Mouse (Mus musculus): ENCODE results near the gene Galnt17.

Gene Galnt17

DNA sequence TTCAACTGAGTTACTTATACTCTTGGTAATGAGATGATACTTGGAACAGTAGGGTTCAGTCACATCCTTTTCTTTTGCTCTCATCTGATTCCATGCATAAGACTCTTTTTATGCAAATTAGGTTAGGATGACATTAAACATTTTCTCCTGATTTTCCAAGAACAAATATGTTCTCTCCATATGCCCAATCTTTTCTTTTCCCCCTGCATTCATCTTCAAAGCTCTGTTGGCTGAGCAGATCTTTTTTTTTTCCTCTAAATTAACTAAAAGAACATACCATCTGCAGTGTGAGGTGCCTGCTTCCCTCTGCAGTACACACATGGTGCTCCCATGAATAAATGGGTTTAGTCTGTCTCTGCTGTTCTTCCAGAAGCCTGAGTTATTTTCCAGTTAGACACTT is 173.5 kb downstream of the Galnt17 start:
- DNase-seq (ENCODE audit: low read depth, low spot score), result no peak

DNA sequence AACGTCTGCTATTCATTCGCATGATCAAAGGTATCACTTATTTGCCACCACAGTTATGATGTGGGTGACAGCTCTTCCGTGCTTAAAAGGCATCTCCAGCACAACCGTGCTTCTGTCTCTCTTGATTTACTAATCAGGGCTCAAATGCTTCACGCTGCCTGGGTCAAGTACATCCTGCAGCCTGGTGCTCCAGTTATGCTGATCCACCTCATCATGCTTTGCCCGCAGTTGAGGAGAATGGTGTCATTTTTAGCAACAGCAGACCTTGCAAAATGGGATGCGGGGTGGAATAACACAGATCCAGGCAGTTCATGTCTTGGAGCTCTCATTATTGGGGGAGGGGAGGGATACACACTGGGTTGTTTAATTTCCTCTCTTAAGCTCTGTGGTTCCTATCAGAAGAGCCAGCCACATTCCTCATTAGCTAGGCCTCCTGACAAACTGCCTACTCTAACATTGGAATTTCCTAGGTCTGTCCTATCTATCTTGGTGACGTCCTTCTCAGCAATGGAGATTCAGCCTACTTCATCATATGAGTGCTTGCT is 187.9 kb downstream of the Galnt17 start:
- DNase-seq (ENCODE audit: low read depth, low spot score), result no peak

DNA sequence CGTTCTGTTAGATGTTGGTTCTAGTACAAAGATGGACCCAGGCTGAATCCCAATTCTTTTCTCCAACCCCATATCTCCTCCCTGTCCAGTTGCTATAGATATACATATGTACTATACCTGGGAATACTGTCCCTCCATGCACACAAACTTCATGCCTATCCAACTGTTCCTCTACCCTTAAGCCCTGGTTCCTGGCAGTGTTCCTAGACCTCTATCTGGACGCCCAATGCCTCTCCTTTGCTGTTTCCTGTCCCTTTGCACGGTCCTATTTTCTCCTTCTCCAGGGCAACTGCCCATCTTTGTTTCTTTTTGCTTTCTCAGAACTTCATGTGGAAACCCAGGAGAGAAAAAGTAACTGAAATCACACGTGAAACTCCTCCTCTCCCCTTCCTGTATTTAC is 188.4 kb downstream of the Galnt17 start:
- no peak for DNase-seq (ENCODE audit: low read depth, low spot score)

DNA sequence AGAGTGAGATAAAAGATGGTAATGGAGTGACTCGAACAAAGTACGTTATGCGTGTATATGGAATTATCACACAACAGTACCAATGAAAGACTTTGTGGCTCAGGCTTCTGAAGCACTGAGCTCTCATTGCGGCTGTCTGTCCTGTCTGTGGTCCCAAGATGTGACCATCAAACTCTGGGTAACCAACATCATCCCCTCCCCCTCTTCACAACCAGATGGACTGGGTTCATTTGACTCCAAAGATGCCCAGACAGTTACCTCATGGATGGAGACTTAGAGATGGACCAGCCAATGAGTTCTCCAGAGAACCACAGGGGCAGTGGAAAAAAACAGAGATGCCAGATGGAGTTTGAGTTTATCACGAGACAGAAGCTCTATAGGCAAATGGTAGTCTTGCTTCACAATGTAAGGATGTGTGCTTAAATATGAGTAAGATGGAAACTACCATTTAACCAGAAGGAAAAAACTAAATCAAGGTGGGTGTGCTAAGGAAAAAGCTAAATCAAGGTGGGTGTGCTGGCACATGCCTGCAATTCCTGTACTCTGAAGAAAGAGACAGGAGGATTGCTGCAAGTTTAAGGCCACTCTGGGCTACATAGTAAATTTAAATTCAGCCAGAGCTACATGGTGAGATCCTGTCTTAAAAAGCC is 190.8 kb downstream of the Galnt17 start:
- DNase-seq (ENCODE audit: low read depth, low spot score), result no peak

DNA sequence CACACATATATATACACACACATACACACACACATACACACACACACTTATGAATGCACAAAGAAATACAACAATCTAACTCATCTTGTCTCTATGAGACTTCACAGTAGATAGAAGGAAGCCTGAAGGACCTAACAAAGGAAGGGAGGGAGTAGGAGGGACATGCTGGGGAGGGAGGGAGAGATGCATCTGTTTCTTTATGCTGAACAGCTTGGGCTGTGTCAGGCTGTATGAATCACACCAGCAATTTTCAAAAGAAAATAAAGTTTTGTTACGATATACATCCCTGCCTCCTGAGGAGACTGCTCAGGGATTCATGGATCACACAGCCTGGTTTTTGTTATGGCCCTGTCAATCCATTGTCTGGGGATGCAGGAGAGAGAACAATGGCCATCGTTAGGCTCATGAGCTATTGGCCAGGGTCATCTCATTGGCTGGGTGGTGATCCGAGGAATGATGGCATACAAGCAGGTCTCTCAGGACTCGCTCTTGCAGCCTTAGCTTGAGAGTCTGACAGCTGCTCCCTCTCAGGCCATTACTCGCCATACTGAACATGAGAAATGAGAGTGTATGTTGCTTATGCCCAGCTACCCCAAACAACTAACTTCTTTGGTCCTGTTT is 194.3 kb downstream of the Galnt17 start:
- no peak for DNase-seq (ENCODE audit: low read depth, low spot score)

DNA sequence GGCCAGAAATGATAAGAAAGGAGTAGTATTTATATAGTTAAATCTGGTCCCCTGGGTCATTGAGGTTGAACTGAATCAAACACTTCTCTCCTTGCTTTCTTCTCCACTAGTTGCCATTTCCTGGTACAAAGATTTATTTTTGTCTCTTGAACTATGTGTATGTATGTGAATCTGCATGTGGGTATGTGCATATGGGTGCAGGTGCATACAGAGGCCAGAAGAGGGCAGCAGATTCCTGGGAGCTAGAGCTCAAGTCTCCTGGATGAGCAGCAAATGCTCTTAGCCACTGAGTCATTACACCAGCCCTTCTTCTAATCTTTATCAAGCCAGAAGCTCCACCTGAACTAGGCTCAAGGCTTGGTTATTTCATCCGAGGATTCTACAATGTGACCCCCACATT is 201.1 kb downstream of the Galnt17 start:
- no peak for DNase-seq (ENCODE audit: low read depth, low spot score)

DNA sequence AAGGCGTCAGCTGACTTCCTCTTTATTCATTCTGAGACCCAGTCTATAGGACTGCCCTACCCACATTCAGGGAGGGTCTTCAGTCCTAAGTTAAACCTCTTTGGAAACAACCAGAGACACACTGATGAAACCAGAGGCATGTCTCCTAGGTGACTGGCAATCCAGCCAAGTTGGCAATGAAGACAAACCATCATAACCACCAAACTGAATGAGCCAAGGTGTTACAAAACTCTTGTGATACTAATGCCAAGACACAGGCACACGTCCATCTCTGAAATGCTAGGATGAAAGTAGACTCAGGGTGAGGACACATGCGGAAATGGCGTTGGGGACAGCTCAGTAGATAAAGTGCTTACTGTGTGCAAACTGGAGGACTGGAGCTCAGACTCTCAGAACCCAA is 211.5 kb downstream of the Galnt17 start:
- no peak for DNase-seq (ENCODE audit: low read depth, low spot score)

DNA sequence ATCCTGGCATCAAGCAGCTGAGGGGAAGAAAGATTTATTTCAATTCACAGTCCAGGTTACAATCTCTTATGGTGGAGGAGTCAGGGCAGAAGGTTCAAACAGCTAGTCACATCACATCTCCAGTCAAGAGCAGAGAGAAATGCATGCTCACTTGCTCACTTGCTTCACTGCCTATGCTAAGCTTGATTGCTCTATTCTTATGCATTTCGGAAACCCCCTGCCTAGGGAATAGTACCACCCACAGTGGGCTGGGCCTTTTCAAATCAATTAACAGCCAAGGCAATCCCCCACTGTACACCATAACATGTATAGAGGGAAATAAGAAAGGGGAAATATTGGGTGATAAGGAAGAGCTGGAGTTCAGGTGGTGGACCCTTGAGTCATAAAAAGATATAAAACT is 212.7 kb downstream of the Galnt17 start:
- DNase-seq (ENCODE audit: low read depth, low spot score), result no peak

DNA sequence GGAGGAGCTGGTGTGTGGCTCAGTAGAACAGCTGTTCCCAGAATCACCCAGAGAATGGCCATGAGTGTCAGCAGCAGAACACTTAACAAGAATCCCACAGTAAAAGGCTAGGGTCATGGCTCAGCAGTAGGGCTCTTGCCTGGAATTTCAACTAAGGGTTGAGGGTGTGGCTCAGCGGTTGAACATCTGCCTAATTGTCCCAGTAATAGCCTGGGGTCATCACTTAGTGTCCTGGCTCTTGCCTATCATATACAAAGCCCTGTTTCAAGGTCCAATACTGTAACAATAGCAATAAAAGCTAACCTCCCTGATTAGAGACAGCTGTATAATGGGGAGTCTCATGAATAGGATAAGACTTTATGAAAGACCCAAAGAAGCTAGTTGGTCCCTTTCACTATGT is 213.5 kb downstream of the Galnt17 start:
- DNase-seq (ENCODE audit: low read depth, low spot score), result peak; percentile 34

DNA sequence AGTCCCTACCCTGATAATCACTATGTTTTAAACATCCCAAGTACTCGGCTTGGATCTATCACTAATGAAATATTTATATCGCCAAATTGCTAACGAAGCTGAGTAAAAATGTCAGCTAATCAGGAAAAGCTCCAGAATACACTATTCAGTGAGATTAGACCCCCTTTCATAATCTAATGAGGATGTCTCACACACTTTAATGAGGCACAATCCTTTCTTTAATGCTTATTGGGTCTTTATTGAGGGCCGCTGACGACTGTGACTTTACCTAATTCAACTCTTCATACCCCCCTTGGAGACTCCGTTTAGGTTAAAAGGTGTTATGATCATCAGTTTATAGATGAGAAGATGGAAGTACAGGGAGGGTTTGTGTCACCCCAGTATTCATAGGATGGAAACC is 214.2 kb downstream of the Galnt17 start:
- no peak for DNase-seq (ENCODE audit: low read depth, low spot score)

DNA sequence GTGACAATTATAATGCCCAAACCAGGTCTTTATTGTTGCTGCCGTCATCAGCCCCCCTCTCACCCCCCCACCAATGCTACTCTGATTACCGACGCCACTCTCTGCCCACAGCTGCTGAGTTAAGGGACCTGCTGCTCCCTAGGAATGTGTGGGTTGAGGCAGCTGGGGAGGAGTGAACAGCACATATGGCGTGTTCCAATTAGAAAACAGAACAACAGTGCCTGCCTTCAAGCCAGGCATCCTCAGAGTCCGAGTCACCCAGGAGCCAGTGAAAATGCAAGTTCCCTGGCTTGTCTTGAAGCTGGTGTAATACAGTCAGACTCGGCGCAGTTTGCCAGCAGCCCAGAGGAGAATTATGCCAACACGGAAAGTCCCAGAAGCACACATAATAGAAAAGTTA is 218.4 kb downstream of the Galnt17 start:
- DNase-seq (ENCODE audit: low read depth, low spot score), result no peak

DNA sequence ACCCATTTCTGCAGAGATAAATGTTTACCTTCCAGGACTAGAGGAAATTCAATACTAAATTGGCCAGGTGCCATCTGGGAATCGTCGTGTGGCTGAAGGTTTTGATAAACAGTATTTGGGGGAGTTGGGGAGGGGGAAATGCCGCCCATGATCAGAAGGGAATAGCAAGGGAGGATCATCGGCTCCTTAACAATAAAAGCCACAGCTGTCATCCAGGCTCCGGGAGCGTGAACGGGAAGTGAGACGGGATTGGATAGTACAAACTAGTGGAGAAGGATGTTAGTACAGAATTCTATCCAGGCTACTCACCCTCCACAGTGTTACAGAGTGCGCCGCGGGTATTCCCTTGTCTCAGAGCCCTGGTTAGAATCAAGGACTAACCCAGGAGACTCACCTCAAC is 219.4 kb downstream of the Galnt17 start:
- no peak for DNase-seq (ENCODE audit: low read depth, low spot score)

DNA sequence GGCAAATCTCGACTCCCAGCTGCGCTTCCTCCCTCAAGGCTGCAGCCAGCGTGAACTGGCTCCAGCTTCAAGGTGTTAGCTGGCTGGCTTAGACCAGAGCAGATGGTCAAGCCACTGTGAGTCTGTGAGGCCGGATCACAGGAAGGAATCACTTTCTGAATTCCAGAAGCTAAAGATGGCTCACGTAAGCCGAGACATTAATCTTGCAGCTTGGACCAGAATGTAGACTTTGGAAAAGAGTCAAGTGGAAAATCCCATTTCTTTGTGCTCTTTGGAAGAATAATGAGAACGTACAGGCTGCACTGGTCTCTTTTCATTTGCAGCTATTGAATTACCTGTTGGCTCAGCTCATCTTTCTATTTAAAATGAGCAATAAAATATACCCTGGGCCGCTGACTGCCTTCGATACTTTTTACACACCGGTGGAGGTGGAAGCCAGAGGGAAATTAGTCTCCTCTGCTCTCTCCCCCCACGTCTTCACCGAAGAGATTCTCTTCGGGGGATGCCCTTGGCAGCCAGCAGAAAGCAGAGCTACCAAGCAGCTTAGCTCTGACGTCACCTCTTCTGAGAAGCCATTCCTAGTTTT is 225.1 kb downstream of the Galnt17 start:
- no peak for DNase-seq (ENCODE audit: low read depth, low spot score)

DNA sequence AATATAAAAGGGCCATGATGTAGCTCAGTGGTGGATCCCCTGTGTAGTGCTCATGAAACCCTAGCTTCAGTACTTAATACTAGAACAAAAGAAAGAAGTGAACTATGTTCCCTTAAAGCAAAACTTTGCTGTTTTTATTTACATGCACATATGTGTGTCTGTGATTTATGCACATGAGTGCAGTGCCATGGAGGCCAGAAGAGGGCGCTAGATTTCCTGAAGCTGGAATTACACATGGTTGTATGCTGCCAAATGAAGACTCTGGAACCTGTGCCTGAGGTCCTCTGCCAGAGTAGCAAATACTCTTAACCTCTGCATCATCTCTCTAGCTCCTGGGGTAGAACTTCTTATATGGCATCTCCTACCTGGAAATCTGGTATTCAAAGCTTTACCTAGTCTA is 230.6 kb downstream of the Galnt17 start:
- DNase-seq (ENCODE audit: low read depth, low spot score), result no peak

DNA sequence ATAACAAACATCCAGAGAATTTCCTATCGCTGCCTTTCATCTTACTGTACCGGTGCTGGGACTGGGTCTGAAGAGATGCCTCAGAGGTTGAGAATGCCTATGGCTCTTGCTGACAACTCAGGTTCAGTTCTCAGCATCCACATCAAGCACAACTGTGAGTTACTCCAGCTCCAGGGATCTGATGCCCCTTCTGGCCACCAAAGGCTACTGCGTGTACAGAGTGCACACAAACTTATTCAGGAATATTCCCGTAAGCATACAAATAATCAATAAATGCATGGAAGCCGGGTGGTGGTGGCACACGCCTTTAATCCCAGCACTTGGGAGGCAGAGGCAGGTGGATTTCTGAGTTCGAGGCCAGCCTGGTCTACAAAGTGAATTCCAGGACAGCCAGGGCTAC is 232.5 kb downstream of the Galnt17 start:
- DNase-seq (ENCODE audit: low read depth, low spot score), result no peak

DNA sequence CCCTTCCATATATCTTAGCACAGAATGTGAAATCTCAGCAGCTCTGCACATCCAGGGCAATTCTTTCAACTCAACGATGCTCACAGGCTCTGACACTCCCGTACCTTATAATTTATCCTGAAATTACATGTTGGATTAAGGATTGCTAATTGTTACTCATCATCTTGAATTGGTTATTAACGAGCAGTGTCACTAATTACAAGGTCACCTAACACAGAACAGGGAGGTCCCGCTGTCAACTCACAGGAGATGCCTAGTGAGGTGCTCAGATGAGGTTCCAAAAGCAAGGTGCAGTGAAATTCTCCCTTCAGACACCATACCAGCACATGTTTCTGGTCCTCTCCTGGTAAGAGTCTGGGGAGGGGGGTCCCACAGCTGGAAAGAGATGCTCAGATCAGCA is 234.0 kb downstream of the Galnt17 start:
- no peak for DNase-seq (ENCODE audit: low read depth, low spot score)

DNA sequence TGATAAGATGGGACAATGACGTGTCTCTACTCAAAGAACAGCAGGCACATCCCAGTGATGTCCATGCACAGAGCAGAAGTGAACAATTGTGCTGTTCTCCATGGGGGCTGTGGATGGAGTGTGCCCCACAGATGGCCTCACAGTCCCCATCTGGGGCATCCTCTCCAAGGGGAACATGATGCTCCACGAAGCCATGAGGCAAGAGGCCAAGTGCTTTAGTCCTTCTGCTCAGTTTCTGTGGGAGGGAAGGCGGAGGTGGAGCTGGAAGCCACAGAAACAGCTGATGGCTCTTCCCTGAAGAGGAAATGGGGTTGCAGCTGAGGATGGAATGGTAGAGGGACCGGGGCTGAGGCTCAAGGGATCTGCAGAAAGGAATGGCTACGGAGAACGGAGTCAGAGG is 243.1 kb downstream of the Galnt17 start:
- no peak for DNase-seq (ENCODE audit: low read depth, low spot score)

DNA sequence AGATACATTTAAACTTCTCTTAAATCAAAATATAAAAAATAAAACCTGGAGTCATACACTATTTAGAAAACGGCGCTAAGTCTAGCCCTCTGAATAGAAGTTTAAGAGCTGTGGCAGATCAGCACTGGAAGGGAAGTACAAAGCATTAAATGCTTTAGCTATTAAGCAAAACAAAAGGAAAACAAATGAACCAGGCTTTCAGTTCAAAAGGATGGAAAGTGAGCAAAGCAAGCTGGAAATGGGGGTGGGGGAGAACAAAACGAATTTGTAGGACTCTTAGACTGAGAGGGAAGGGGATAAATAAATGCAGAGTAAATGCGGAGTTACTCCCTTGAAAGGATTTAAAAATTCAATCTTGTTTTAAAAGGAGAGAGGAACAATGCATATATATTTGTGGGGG is 259.8 kb downstream of the Galnt17 start:
- peak; percentile 22 for DNase-seq (ENCODE audit: low read depth, low spot score)

DNA sequence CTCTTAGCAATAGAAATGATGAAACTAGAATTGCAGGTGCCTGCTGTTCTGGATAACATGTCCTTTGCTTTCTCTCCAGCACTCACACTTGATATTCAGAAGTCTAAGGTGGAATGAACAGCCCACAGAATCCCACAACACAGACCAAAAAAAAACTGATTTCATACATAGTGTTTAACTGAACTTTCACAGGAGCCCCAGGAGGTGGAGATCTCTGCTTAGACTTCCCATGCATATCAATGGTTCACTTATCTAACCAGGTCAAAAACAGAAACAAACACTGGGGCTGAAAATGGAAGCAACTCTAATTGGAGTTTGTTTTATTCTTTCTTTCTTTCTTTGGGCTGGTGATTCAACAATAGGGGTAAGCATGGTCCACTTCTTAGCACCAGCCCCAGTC is 265.2 kb downstream of the Galnt17 start:
- no peak for DNase-seq (ENCODE audit: low read depth, low spot score)

DNA sequence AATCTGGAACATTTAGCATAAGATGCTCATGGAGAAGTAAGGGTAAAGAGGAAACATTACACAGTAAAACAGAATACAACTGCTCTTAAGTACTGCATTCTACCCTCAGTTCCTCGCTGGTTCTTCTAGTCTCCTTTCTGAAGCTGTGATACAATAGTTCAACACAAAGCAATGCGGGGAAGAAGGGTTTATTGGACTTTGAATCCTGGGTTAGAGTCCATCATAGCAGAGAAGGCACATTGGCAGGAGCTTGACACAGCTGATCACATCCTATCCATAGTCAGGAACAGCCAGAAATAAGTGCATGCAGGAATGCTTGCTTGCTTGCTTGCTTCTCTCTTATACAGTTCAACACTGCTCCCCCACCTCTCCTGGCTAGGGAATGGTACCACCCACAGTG is 267.9 kb downstream of the Galnt17 start:
- no peak for DNase-seq (ENCODE audit: low read depth, low spot score)

DNA sequence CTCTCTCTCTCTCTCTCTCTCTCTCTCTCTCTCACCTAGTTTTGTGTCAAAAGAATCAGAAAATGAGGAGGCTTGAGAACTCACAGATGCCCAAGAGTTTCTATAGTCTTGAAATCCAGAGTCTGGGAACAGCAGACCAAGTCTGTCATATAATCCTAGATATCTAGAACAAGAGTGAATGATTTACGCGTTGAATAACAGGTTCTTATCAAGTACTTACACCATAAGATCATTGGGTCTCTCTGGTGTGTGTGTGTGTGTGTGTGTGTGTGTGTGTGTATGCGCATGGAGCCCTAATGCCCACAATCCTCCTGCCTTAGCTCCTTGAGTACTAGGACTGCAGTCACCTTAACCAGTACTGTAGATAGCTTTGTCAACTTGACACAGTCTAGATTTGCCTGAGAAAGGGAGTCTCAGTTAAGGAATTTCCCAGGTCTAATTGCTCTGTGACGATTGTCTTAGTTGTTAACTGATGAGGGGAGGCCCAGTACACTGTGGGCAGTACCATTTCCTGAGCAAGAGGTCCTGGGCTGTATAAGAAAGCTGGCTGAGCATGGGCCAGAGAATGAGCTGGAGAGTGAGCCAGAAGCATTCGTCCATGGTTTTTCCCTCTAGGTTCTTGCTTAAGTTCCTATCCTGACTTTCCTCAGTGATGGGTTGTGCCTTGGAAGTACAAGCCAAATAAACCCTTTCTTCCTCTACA is 268.5 kb downstream of the Galnt17 start:
- no peak for DNase-seq (ENCODE audit: low read depth, low spot score)

DNA sequence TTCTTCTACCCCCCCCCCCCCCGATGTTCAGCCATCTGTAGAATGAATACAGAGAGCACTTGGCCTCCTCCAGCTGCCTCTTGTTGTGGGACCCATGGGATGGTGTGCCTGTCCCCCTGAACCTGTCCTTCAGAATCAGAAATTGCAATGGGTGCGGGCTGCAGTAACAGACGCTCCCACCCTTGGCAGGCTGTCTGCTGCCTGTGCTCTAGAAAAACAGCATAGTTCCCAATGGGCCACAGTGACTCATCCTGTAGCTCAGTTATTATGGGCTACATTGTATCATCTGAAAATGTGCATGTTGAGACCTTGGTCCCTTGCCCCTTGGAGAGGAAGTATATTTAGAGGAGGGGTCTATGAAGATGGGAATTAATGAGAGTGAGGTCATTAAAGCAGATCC is 283.8 kb downstream of the Galnt17 start:
- no peak for DNase-seq (ENCODE audit: low read depth, low spot score)

Measured in WW6 (cell line).